In the genomic region with DNA sequence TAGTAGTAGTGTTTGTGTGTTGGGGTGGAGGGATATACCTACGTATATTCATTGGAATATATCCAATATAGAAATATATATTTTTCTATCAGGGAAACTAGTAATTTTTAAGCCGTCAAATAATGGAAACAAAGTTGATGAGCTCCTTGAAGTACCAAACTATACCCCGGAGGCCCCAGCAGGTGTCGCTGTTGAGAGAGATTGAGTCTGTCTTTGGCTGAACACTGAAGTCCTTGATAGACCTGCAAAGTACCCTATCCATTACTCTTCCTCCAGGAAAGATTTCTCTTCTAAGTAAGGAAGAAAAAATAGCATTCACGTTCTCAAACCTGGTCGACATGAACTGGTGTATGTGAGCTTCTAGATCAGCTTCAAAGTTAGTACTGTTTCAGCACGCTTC, we compare ENCODE assay signal across 7 mouse cellular contexts. TPM values are rescaled to one million over a fixed set of nuclear protein-coding genes. Genes with fewer than 3 reads are reported as not detected.
DNase-seq lines count a peak whose midpoint lies in the region; ATAC-seq and TF ChIP-seq lines count a peak whose summit lies in the region.

No protein-coding gene starts in this region.

- no peak overlapping the region for H3K27ac ChIP-seq in cerebellum, adult 2 months (ENCODE audit: insufficient read depth, low read length)
- no peak overlapping the region for H3K27ac ChIP-seq in small intestine, adult 2 months (ENCODE audit: insufficient read depth, low read depth, low read length)

- H3K36me3 ChIP-seq in small intestine, adult 2 months (ENCODE audit: control insufficient read depth, insufficient read depth, low read length): no peaks in the 10 kb centered on the region

- peak; percentile 60 for DNase-seq in MN1 (ENCODE audit: low spot score)
- peak; percentile 72 to 81 for DNase-seq in cerebellum, adult 2 months
- peak; percentile 66 for DNase-seq in gastrocnemius, adult 18-20 months (ENCODE audit: low spot score)
- peak; percentile 43 for DNase-seq in large intestine, adult 2 months (ENCODE audit: low read depth, low spot score)
- DNase-seq in lung, postnatal 25 days (ENCODE audit: low spot score): peak; percentile 73

- no peaks in the 10 kb centered on the region for H3K27me3 ChIP-seq in cerebellum, adult 2 months (ENCODE audit: control insufficient read depth, insufficient read depth, low read length)
- no peaks in the 10 kb centered on the region for H3K27me3 ChIP-seq in small intestine, adult 2 months (ENCODE audit: control insufficient read depth, insufficient read depth, low read length)

- peak; percentile 73 for ATAC-seq in CD4-positive, CD25-positive, alpha-beta regulatory T cell, adult 4 months

- H3K4me1 ChIP-seq in cerebellum, adult 2 months (ENCODE audit: control insufficient read depth, insufficient read depth, low read length): no peaks in the 10 kb centered on the region
- no peaks in the 10 kb centered on the region for H3K4me1 ChIP-seq in small intestine, adult 2 months (ENCODE audit: control insufficient read depth, insufficient read depth, insufficient read length, low read length)

- no peak for TF ChIP-seq POLR2A in cerebellum, adult 2 months (IDR thresholded peaks at IDR 0.05; ENCODE audit: borderline replicate concordance, insufficient read depth, low read length)
- no peak for TF ChIP-seq POLR2A in small intestine, adult 2 months (IDR thresholded peaks at IDR 0.05; ENCODE audit: low read depth, low read length)

- WGBS in cerebellum, adult 2 months: 22% methylated on average over 7 of the region's 7 CpGs
- WGBS in large intestine, adult 2 months: 21% methylated on average over 7 of the region's 7 CpGs
- 16% methylated on average over 7 of the region's 7 CpGs for WGBS in small intestine, adult 2 months

- no peak overlapping the region for H3K4me3 ChIP-seq in cerebellum, adult 2 months (replicated peaks; ENCODE audit: insufficient read depth, low read depth, low read length)
- H3K4me3 ChIP-seq in small intestine, adult 2 months (ENCODE audit: low read depth, low read length): no peak overlapping the region

- peak; percentile 79 for TF ChIP-seq CTCF in cerebellum, adult 2 months (IDR thresholded peaks at IDR 0.05; ENCODE audit: borderline replicate concordance, insufficient read depth, low read depth, low read length)
- TF ChIP-seq CTCF in small intestine, adult 2 months (IDR thresholded peaks at IDR 0.05; ENCODE audit: extremely low read depth, insufficient read length, insufficient replicate concordance, low read depth, low read length): 0 out of 2 replicates have a peak, but pooled peaks have one; percentile 26

RNA-seq across cellular contexts. Expression of a gene that starts 12.0 kb away (rescaled TPM):
- polyA plus RNA-seq in CD4-positive, CD25-positive, alpha-beta regulatory T cell, adult 4 months (2017; shearing (Covaris generic)): 10 to 100 TPM; 21.3 to 27.9 TPM
- 43.8 and 44.0 TPM in 2 replicates for polyA plus RNA-seq in cerebellum, adult 2 months (2012; rRNA removed)
- total RNA-seq in gastrocnemius, adult 18-20 months (2021): 10 to 100 TPM; 42.5 to 47.2 TPM
- polyA plus RNA-seq in large intestine, adult 2 months (2012; rRNA removed): 20.1 and 22.6 TPM in 2 replicates
- 7.6 and 11.9 TPM in 2 replicates for polyA plus RNA-seq in small intestine, adult 2 months (2012; rRNA removed)

RNA-seq across cellular contexts. Expression of a gene that starts 12.3 kb away (rescaled TPM):
- polyA plus RNA-seq in CD4-positive, CD25-positive, alpha-beta regulatory T cell, adult 4 months (2017; shearing (Covaris generic)): under 1 TPM; 0.19 to 0.36 TPM
- 114 and 132 TPM in 2 replicates for polyA plus RNA-seq in cerebellum, adult 2 months (2012; rRNA removed)
- total RNA-seq in gastrocnemius, adult 18-20 months (2021): 10 to 100 TPM in 1 of 2 experiments, 1 to 10 TPM in 1; 7.7 to 10.6 TPM
- polyA plus RNA-seq in large intestine, adult 2 months (2012; rRNA removed): 19.7 and 29.0 TPM in 2 replicates
- polyA plus RNA-seq in small intestine, adult 2 months (2012; rRNA removed): 15.7 and 22.7 TPM in 2 replicates

Comparison
In these comparisons a context has a peak if more than half of its experiments do, and no peak if none do; other contexts are left out.
1. RNA of a gene that starts 12.3 kb away (polyA plus RNA-seq): 114 to 132 TPM in cerebellum, adult 2 months, 15.7 to 22.7 TPM in small intestine, adult 2 months and 19.7 to 29.0 TPM in large intestine, adult 2 months; 0.19 to 0.36 TPM in CD4-positive, CD25-positive, alpha-beta regulatory T cell, adult 4 months; every median in the first group is over 10 times any median in the second.
2. Peak in every context shown above with its lines, with median percentiles within 50 percentile points of each other: DNase-seq.